Mouse (Mus musculus) embryonic facial prominence, embryonic 10.5 days (tissue): Measurements from ENCODE around the gene Brip1. TPM values are rescaled to one million over a fixed set of nuclear protein-coding genes. Genes with fewer than 3 reads are reported as not detected.

Experiments
- DNase-seq: peaks from one replicate; pipeline ENCODE4 v3.0.0-alpha.2; 2017; ENCODE audit warnings: low spot score
- H3K27ac ChIP-seq: fragments of 300-500 bp; sonication (generic); replicated peaks from 2 replicates; pipeline ENCODE4 v1.5.1; 2016; ENCODE audit warnings: mild to moderate bottlenecking
- H3K27me3 ChIP-seq: fragments of 300-500 bp; sonication (generic); replicated peaks from 2 replicates; pipeline ENCODE4 v1.6.1; 2016; ENCODE audit warnings: low read depth, mild to moderate bottlenecking; ENCODE audit not compliant: poor library complexity, severe bottlenecking
- H3K36me3 ChIP-seq: fragments of 300-500 bp; sonication (generic); replicated peaks from 2 replicates; pipeline ENCODE4 v1.6.1; 2016; ENCODE audit warnings: mild to moderate bottlenecking, moderate library complexity
- H3K4me1 ChIP-seq: fragments of 300-500 bp; sonication (generic); 2 replicates; pipeline ENCODE4 v1.6.1; 2016
- H3K4me3 ChIP-seq: fragments of 300-500 bp; sonication (generic); 2 replicates; pipeline ENCODE4 v1.5.1; 2016; ENCODE audit warnings: mild to moderate bottlenecking, moderate library complexity
- H3K9me3 ChIP-seq: fragments of 300-500 bp; sonication (generic); 2 replicates; pipeline ENCODE4 v1.6.1; 2016; ENCODE audit warnings: mild to moderate bottlenecking
- WGBS: fragments of 180-500 bp; shearing (Covaris S2); methylation state at CpG from one replicate; pipeline ENCODE4 v1.1.7; 2016; 5-methylcytosine and 5-hydroxymethylcytosine counted together
- polyA plus RNA-seq: library from polyadenylated mRNA; unstranded; fragments of >200 nt; fragmentation: Nextera tagmentation; extraction: Ambion mirVana; gene quantifications from 2 replicates; pipeline ENCODE4 v1.2.1, GENCODE M21; 2016

The Brip1 gene
- 10.1 and 11.7 TPM in 2 replicates for polyA plus RNA-seq

DNA sequence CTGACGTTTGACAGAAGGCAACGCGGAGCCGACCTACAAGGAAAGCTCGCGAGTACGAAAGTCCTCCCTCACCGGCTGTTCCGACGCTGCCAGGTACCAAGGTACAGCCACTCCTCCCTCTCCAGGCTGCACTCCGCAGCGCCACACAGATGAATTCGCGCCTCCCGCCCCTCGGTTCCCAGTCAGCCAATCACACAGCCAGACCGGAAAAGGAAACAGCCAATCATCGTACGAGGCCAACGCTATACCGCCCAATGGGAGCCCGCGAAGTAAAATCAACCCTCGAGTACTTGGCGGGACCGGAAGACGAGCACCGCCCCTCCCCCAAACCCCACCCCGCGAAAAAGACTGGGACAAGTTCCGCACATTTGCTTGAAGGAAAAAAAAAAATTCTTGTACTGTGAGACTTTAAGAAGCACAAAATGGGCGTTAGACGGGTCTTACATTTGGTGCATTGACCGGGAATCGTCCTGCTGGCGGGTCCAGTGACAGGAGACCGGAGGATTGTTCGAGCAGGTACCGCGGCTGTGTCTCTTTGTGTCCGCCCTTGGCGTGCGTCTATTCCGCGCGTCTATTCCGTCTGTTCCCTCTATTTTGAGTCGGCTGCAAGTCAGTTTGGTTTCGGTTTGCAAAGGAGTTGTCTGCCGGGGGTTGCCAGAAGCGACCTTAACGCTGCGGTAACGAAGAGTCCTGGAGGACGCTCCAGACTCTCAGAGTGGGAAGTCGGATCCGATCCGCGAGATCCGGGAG, at the start of gene Brip1:
Gene Brip1, minus strand, starts transcription at position 157 of the 750 bp plus-strand sequence.
- no peaks in the 10 kb centered on the region for H3K27me3 ChIP-seq
- peaks cover 19% of the 10 kb centered on the region for H3K4me1 ChIP-seq
- peak; percentile 97 for DNase-seq
- WGBS = under 1% methylated on average over 60 of the region's 60 CpGs
- peaks cover 67% of the 10 kb centered on the region for H3K36me3 ChIP-seq
- H3K9me3 ChIP-seq = peaks cover 32% of the 10 kb centered on the region
- H3K4me3 ChIP-seq = peak within 1 kb of the TSS; percentile 86
- H3K27ac ChIP-seq = peak within 1 kb of the TSS; percentile 95

DNA sequence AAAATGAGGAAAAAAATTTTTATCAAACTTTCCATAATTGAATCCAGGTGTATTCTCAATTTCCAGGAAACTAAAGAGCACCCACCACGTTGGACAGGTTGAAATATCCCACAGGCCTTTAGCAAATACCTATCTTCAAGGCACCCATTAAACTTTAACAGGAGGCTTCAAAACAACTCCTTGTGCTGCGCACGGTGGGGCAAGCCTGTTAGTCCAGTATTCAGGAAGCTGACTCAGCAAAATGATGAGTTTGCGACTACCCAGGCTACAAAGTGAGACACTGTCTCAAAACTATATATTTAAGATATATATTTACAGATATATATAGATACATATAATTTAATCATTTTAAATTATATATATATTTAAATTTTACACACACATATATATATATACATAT, 31.5 kb upstream of the Brip1 start:
- 89% methylated on average over 4 of the region's 4 CpGs for WGBS
- peaks cover 92% of the 10 kb centered on the region for H3K36me3 ChIP-seq
- no peak overlapping the region for H3K27ac ChIP-seq
- H3K9me3 ChIP-seq = no peaks in the 10 kb centered on the region
- no peak for DNase-seq
- H3K4me1 ChIP-seq = no peaks in the 10 kb centered on the region
- H3K27me3 ChIP-seq = no peaks in the 10 kb centered on the region
- H3K4me3 ChIP-seq = no peak overlapping the region

DNA sequence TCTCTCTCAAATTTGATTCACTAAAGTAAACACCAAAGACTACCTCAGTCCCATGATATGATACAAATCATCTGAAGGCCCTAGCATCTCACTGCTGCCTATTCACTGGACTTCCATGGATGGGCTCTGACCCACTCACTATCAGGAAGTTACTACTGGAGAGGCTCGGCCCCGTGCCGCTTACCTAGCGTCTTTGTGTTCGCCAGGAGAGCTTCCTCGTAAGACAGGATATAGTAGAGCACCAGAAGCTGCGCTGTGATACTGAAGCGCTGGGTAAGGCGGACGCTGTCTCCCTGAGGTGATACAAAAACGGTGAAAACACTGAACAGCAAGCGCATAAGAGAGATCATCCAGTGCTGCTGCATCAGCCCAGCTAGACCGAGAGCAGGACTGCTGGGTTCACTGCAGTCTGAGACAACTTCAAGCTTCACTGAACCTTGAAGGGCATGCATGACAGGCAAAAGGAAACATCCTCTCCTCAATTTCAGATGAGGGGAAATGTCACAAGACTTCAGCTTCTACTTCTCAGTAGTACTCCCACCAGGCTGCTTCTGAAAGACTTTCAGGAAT, 30.9 kb upstream of the Brip1 start:
- H3K27ac ChIP-seq = no peak overlapping the region
- WGBS = 94% methylated on average over 13 of the region's 13 CpGs
- no peaks in the 10 kb centered on the region for H3K4me1 ChIP-seq
- DNase-seq = no peak
- H3K36me3 ChIP-seq = peaks cover 92% of the 10 kb centered on the region
- H3K9me3 ChIP-seq = no peaks in the 10 kb centered on the region
- H3K4me3 ChIP-seq = no peak overlapping the region
- no peaks in the 10 kb centered on the region for H3K27me3 ChIP-seq

DNA sequence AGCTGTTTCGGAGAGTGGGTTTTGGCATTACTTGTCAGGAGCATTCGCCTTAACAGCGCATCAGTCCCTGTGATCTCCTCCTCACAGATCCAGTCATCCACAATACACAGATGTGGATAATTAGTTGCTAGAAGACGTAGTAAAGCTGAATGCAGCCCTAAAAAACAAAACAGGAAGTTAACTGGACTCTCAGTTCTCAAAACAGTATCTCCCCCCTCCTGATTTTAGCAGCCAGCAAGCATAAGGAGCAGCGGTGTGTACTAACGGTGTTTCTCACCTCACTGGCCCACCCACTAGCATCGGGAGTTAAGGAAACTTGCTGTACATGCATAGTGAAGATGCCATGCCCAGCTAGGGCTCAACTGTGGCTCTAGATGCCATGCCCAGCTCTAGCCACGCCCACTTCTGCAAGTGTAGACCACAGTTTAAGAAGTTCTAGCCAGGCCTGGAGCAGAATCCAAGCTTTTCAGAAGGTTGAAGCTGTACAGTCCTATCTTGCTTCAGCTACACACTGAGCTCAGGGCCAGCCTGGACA, 25.7 kb upstream of the Brip1 start:
- Histone ChIP-seq H3K4me1 (no peaks in the 10 kb centered on the region), H3K4me3 (no peak overlapping the region), H3K9me3 (no peaks in the 10 kb centered on the region), H3K27ac (no peak overlapping the region), H3K36me3 (peaks cover 93% of the 10 kb centered on the region), H3K27me3 (no peaks in the 10 kb centered on the region)
- no peak for DNase-seq
- 90% methylated on average over 8 of the region's 8 CpGs for WGBS

DNA sequence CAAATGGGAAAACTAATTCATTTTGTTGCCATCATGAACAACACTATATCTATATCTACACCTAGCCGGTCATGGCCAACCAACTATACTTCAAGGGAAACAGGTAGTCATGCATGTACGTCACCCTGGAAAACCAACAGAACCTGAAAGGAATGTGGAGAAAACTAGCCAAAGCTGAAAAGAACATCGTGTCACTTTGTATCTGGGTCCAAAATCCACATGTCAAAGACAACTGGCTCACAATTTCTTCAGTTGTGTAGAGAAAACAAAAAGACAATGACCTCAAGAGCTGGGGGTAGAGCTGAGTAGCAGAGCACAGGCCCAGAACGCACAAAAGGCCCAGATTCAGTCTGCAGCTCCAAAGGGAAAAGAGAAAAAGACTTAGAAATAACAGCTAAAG, 24.8 kb upstream of the Brip1 start:
- no peak for DNase-seq
- no peaks in the 10 kb centered on the region for H3K27me3 ChIP-seq
- H3K36me3 ChIP-seq = peaks cover 92% of the 10 kb centered on the region
- 90% methylated on average over 4 of the region's 4 CpGs for WGBS
- H3K4me3 ChIP-seq = no peak overlapping the region
- no peak overlapping the region for H3K27ac ChIP-seq
- no peaks in the 10 kb centered on the region for H3K4me1 ChIP-seq
- H3K9me3 ChIP-seq = no peaks in the 10 kb centered on the region

DNA sequence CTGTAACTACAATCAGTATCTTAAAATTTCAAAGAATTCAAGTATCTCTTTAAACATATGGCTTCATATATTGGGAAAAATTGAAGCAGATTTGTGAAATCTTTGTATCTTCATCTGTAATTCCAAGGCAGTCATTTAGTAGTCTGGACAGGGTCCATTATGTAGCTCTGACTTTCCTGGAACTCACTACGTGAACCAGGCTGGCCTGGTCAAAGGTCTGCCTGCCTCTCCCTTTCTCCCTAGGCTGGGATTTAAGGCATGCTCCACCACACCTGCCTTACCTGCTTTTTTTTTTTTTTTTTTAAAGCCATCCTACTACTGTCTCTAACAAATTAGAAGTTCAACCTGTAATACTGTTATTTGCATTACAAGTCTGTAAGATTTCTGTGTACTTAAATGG, 10.8 kb upstream of the Brip1 start:
- peaks cover 98% of the 10 kb centered on the region for H3K36me3 ChIP-seq
- no peak overlapping the region for H3K4me3 ChIP-seq
- no peak for DNase-seq
- H3K27ac ChIP-seq = no peak overlapping the region
- no peaks in the 10 kb centered on the region for H3K27me3 ChIP-seq
- H3K9me3 ChIP-seq = peaks cover 6% of the 10 kb centered on the region; the same call in 1 of the 2 replicates
- 78% methylated on average over 1 of the region's 1 CpGs for WGBS
- no peaks in the 10 kb centered on the region for H3K4me1 ChIP-seq

DNA sequence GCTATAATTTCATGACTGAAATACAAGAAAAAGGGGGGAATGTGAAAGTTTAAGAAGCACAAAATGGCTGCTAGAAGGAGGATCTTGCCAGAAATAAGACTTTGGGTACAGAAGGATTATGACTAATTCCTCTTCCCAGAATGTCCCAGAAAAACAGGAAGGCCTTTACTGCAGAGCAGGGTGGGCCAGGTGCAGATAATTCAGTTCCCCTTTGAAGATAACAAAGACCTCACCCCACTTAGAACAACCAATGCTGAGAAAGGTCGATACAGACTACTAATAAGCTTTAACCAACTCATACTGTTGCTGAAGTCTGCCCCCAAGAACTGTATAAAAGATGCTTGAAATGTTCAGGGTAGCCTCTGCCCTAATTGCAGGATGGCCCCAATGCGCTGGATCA, 8.1 kb upstream of the Brip1 start:
- H3K36me3 ChIP-seq = peaks cover 99% of the 10 kb centered on the region
- no peaks in the 10 kb centered on the region for H3K4me1 ChIP-seq
- H3K9me3 ChIP-seq = peaks cover 24% of the 10 kb centered on the region
- WGBS = 98% methylated on average over 2 of the region's 2 CpGs
- DNase-seq = no peak
- no peak overlapping the region for H3K27ac ChIP-seq
- no peaks in the 10 kb centered on the region for H3K27me3 ChIP-seq
- H3K4me3 ChIP-seq = no peak overlapping the region

DNA sequence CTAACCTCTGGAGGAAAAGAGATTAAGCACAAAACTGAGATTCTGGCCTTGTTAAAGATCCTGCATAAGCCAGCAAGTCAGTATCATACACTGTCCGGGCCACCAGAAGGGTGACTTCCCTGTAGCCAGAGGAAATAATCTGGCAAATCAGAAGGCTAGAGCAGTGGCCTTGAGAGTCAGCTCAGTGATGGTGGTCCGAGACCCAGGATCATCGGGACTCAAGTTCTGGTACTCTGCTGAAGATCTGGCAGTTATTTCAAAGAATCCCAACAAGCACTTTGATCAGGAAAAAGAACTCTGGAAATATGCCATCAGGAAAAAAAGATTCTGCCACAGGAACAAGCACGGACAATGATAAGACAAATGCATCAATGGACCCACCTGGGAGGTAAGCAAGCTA, 4.9 kb upstream of the Brip1 start:
- no peak for DNase-seq
- Histone ChIP-seq H3K36me3 (peaks cover 88% of the 10 kb centered on the region), H3K4me3 (no peak overlapping the region), H3K9me3 (peaks cover 40% of the 10 kb centered on the region), H3K4me1 (peaks cover 10% of the 10 kb centered on the region), H3K27ac (no peak overlapping the region), H3K27me3 (no peaks in the 10 kb centered on the region)
- WGBS = 95% methylated on average over 4 of the region's 4 CpGs

DNA sequence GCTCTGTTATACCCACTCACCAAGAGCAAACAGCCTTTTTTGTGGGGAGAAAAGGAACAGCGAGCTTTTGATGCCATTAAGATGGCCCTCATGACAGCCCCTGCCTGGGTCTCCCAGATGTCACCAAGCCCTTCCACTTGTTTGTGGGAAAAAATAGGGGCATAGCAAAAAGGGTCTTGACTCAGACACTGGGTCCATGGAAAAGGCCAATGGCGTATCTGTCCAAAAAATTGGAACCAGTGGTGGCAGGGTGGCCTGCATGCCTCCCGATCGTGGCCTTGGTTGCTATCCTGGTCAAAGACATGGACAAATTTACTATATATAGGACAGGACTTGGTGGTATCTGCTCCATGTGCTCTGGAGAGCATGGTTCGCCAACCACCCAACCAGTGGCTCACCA, 4.0 kb upstream of the Brip1 start:
- H3K4me1 ChIP-seq = peaks cover 13% of the 10 kb centered on the region
- no peak for DNase-seq
- no peak overlapping the region for H3K27ac ChIP-seq
- peaks cover 79% of the 10 kb centered on the region for H3K36me3 ChIP-seq
- H3K4me3 ChIP-seq = 0 out of 2 replicates have a peak overlapping the region, but pooled peaks have one; percentile 5
- H3K27me3 ChIP-seq = no peaks in the 10 kb centered on the region
- 97% methylated on average over 5 of the region's 5 CpGs for WGBS
- H3K9me3 ChIP-seq = peaks cover 40% of the 10 kb centered on the region

DNA sequence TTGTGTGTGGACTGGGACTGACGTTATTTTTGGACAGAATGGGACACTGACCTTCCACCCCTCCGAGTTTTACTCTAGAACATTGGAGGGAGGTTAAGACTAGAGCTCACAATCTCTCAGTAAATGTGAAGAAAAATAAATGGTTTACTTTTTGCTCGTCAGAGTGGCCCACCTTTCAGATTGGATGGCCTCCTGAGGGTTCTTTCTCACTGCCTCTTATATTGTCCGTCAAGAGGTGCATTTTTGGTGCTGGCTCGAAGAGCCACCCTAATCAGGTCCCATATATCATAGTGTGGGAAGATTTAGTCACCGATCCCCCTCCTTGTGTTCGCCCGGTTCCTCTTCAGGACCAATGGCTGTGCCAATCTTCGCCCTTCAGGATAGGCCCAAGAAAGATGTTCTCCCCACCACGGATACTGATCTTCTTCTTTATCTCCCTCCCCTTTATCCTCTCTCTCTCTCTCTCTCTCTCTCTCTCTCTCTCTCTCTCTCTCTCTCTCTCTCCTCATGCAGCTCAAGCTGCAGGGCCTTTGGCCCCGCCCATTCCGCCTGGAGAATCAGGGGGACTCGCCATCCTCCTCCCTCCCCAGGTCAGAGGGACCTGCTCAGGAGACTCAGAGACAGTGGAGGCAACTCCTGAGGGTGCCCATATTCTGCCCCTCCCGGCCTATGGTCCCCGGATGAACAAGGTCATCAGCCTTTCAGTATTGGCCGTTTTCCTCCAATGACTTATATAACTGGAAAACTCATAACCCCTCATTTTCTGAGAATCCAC, 1.1 kb upstream of the Brip1 start:
- peaks cover 19% of the 10 kb centered on the region for H3K4me1 ChIP-seq
- 61% methylated on average over 16 of the region's 16 CpGs for WGBS
- DNase-seq = peak; percentile 19
- peaks cover 38% of the 10 kb centered on the region for H3K9me3 ChIP-seq
- peaks cover 67% of the 10 kb centered on the region for H3K36me3 ChIP-seq
- no peaks in the 10 kb centered on the region for H3K27me3 ChIP-seq
- H3K27ac ChIP-seq = peak overlapping the region; percentile 95
- peak overlapping the region; percentile 86 for H3K4me3 ChIP-seq

DNA sequence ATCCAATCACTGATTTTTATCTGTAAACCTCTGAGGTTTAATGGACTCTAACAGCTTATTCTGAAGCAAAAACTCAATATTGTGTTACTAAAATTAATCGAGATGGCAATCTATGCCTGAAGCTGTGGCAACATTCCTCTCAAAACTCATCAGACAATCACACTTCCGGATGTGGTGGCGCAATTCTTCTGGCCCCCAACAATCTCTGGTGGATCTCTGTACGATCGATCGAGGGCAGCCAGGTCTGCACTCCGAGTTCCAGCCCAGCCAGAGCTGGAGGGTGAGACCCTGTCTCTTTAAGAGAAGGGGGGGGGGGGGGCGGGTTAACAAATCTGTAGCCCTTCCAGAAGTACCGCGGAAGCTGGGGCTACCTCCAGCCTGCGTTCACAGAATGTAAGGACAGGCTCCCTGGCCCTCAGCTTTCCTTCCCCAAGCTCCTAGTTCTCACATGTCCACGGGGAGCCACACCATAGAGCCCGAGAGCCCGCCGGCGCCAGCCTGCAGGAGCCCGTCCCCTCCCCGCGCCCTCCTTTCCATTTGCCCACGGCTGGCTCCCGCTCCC, 452 bp downstream of the Brip1 start:
- WGBS = under 1% methylated on average over 21 of the region's 21 CpGs
- Histone ChIP-seq H3K27ac (peak overlapping the region; percentile 95), H3K4me3 (peak overlapping the region; percentile 86), H3K4me1 (peaks cover 19% of the 10 kb centered on the region), H3K9me3 (peaks cover 30% of the 10 kb centered on the region), H3K27me3 (no peaks in the 10 kb centered on the region), H3K36me3 (peaks cover 66% of the 10 kb centered on the region)
- DNase-seq = no peak

DNA sequence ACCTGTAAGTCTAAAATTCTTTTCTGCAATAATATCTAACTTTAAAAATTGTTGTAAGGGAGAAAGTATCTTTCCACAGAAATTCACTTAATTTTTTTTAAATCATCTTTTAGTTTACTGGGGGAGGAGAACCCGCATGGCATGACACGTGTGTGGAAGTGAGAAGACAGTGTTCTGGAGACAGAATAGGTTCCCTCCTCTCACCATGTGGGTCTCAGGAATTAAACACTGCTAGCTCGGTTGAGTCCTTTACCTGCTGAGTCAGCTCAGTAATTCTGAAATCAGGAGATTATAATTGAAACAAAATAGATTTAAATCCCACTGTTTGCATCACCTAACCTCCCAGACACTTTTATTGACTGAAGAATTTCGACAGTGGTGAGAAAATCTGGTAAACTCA, 1.3 kb downstream of the Brip1 start:
- Histone ChIP-seq H3K9me3 (peaks cover 23% of the 10 kb centered on the region), H3K4me1 (peaks cover 19% of the 10 kb centered on the region), H3K4me3 (peak overlapping the region; percentile 86), H3K27me3 (no peaks in the 10 kb centered on the region), H3K27ac (no peak overlapping the region), H3K36me3 (peaks cover 66% of the 10 kb centered on the region)
- DNase-seq = no peak
- WGBS = 70% methylated on average over 4 of the region's 4 CpGs
